26 mouse cellular contexts compared by ENCODE assay signal in the genomic region with DNA sequence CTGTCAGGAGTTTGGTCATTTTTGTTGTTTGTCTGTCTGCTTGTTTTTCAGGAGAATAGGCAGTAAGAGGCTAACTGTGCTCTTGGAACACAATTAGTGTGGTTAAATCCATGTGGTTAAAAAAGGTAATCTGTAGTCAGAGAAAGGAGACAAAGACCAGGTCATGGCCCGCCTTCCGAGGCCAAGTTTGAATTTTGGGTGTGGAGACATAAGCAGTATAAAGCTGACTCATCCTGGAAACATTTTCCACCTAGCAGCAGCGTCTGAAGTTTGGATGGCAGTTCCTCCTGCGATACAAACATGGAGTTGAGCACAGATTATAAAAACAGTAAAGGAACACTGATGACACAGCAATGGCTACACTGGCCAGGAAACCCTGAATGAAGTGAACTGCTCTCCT. TPM values are rescaled to one million over a fixed set of nuclear protein-coding genes. Genes with fewer than 3 reads are reported as not detected.
DNase-seq lines count a peak whose midpoint lies in the region; TF ChIP-seq lines count a peak whose summit lies in the region.
"Had no signal": no experiment of that assay in that cellular context is flagged by ENCODE, and none has a peak within 500 bp of the region (broad histone marks: within the 10 kb centered on the region; RNA-seq: fewer than 3 reads in every experiment).

No protein-coding gene starts in this region.

- DNase-seq in kidney, adult 2 months = peak; percentile 57
- DNase-seq in kidney, postnatal 14 days = no peak
- DNase-seq in kidney, postnatal 25 days = peak; percentile 38 to 53
- no peak for DNase-seq in kidney, postnatal 4 days
- peak; percentile 18 for DNase-seq in urinary bladder, postnatal 14 days (ENCODE audit: low spot score)
- DNase-seq in urinary bladder, postnatal 25 days (ENCODE audit: low spot score) = no peak
- no peak for DNase-seq in neural tube, embryonic 10.5 days (ENCODE audit: extremely low spot score, low spot score)
- DNase-seq: adrenal gland, adult 2 months; adrenal gland, postnatal 25 days; cerebellum, adult 11-12 months; cerebellum, adult 8-10 months; cerebellum, postnatal 36 days; embryo, embryonic 11 days; gastrocnemius, postnatal 10 days; gastrocnemius, postnatal 36 days; heart, adult 2 months; heart, postnatal 14 days; heart, postnatal 4 days had no signal

- H3K4me1 ChIP-seq in kidney, adult 2 months (ENCODE audit: control insufficient read depth, insufficient read depth, low read length) = 0 out of 2 replicates have a peak, but pooled peaks cover 9% of the 10 kb centered on the region
- 0 out of 2 replicates have a peak, but pooled peaks cover 5% of the 10 kb centered on the region for H3K4me1 ChIP-seq in embryonic fibroblast, embryonic 13.5 days (ENCODE audit: control insufficient read depth, insufficient read depth, low read length)
- H3K4me1 ChIP-seq: embryonic facial prominence, embryonic 10.5 days; forebrain, embryonic 10.5 days had no signal

- TF ChIP-seq POLR2A in kidney, adult 2 months (IDR thresholded peaks at IDR 0.05; ENCODE audit: low read depth, low read length) = no peak
- TF ChIP-seq POLR2A in embryonic fibroblast, embryonic 13.5 days (IDR thresholded peaks at IDR 0.05; ENCODE audit: low read depth, low read length) = no peak

- TF ChIP-seq CTCF in kidney, adult 2 months (conservative IDR thresholded peaks at IDR 0.05; ENCODE audit: insufficient read depth, insufficient read length, low read depth, low read length) = no peak
- no peak for TF ChIP-seq CTCF in embryonic fibroblast, embryonic 13.5 days (IDR thresholded peaks at IDR 0.05; ENCODE audit: borderline replicate concordance, insufficient read depth, low read length)

- H3K4me3 ChIP-seq in kidney, adult 2 months (ENCODE audit: insufficient read depth, low read depth, low read length) = no peak overlapping the region
- H3K4me3 ChIP-seq in embryonic fibroblast, embryonic 13.5 days (ENCODE audit: insufficient read depth, low read length) = no peak overlapping the region
- H3K4me3 ChIP-seq: embryonic facial prominence, embryonic 10.5 days; embryonic facial prominence, embryonic 13.5 days; forebrain, embryonic 10.5 days; forebrain, embryonic 13.5 days; heart, adult 2 months; heart, embryonic 10.5 days; heart, embryonic 13.5 days; hindbrain, embryonic 15.5 days had no signal

- 94% methylated on average over 4 of the region's 4 CpGs for WGBS in kidney, adult 2 months

- H3K27me3 ChIP-seq in kidney, adult 2 months (replicated peaks; ENCODE audit: control insufficient read depth, insufficient read depth, low read length) = no peaks in the 10 kb centered on the region
- H3K27me3 ChIP-seq: embryonic facial prominence, embryonic 13.5 days; forebrain, embryonic 13.5 days; heart, embryonic 13.5 days; hindbrain, embryonic 15.5 days had no signal

- no peaks in the 10 kb centered on the region for H3K36me3 ChIP-seq in kidney, adult 2 months (ENCODE audit: control insufficient read depth, insufficient read depth, low read length)
- H3K36me3 ChIP-seq: embryonic facial prominence, embryonic 10.5 days; embryonic facial prominence, embryonic 13.5 days; forebrain, embryonic 10.5 days; hindbrain, embryonic 15.5 days had no signal

- H3K27ac ChIP-seq in kidney, adult 2 months (ENCODE audit: insufficient read depth, low read depth, low read length) = no peak overlapping the region
- H3K27ac ChIP-seq in embryonic fibroblast, embryonic 13.5 days (ENCODE audit: insufficient read depth, low read length) = peak overlapping the region; percentile 2
- H3K27ac ChIP-seq: embryonic facial prominence, embryonic 10.5 days; embryonic facial prominence, embryonic 13.5 days; forebrain, embryonic 10.5 days; forebrain, embryonic 13.5 days; heart, adult 2 months; heart, embryonic 10.5 days; heart, embryonic 13.5 days; hindbrain, embryonic 15.5 days had no signal

RNA-seq across cellular contexts. Expression of a gene that starts 46.2 kb away (rescaled TPM):
- polyA plus RNA-seq in kidney, adult 2 months (2012; rRNA removed) = 4.1 and 4.4 TPM in 2 replicates
- 76.7 and 104 TPM in 2 replicates for polyA plus RNA-seq in embryonic fibroblast, embryonic 13.5 days (2011; ENCODE audit: insufficient read length, low read depth, missing spikeins)

Comparison
In these comparisons a context has a peak if more than half of its experiments do, and no peak if none do; other contexts are left out.
1. DNase-seq: peak in kidney, adult 2 months (single experiment), kidney, postnatal 25 days (2 of 2) and urinary bladder, postnatal 14 days (single experiment); none in kidney, postnatal 14 days (single experiment), kidney, postnatal 4 days (0 of 2), urinary bladder, postnatal 25 days (single experiment) and neural tube, embryonic 10.5 days (single experiment).
2. RNA of a gene that starts 46.2 kb away (polyA plus RNA-seq): 76.7 to 104 TPM in embryonic fibroblast, embryonic 13.5 days; 4.1 to 4.4 TPM in kidney, adult 2 months; every median in the first group is over 10 times any median in the second.